Mouse (Mus musculus) MEL (cell line): ENCODE results near the gene Vmn1r85. TPM values are rescaled to one million over a fixed set of nuclear protein-coding genes. Genes with fewer than 3 reads are reported as not detected.

ENCODE experiments used
- DNase-seq: peaks from one replicate; pipeline ENCODE4 v3.0.0; 2011; ENCODE audit warnings: low read depth, low spot score
- H3K27ac ChIP-seq: 2 replicates; pipeline ENCODE4 v1.5.1; 2012; ENCODE audit warnings: low read depth, mild to moderate bottlenecking, control low read depth, low read length, moderate library complexity; ENCODE audit not compliant: control insufficient read depth
- H3K27me3 ChIP-seq, 2 experiments: fragments of 150-350 bp in 1 of 2; sonication (generic) in 1 of 2; 2 replicates each; pipeline ENCODE4 v1.6.1; 2012; ENCODE audit warnings: low read length in 2 of 2, mild to moderate bottlenecking in 2 of 2, improper control_type of control experiment in 1 of 2, moderate library complexity in 1 of 2; ENCODE audit not compliant: insufficient read depth in 2 of 2, control insufficient read depth in 1 of 2
- H3K36me3 ChIP-seq, 2 experiments: 2 replicates each; pipeline ENCODE4 v1.6.1; 2012 to 2014; ENCODE audit warnings: low read length in 2 of 2, improper control_type of control experiment in 1 of 2, inconsistent platforms in 1 of 2, mild to moderate bottlenecking in 1 of 2; ENCODE audit not compliant: insufficient read depth in 2 of 2, control insufficient read depth in 1 of 2
- H3K4me1 ChIP-seq, 2 experiments: fragments of 150-350 bp in 1 of 2; sonication (generic) in 1 of 2; 2 replicates each; pipeline ENCODE4 v1.6.1; 2012; ENCODE audit warnings: low read length in 2 of 2, improper control_type of control experiment in 1 of 2, mild to moderate bottlenecking in 1 of 2; ENCODE audit not compliant: insufficient read depth in 2 of 2, control insufficient read depth in 1 of 2
- H3K4me3 ChIP-seq, 2 experiments: fragments of 150-350 bp in 1 of 2; sonication (generic) in 1 of 2; 2 replicates each; pipeline ENCODE4 v1.5.1; 2012; ENCODE audit warnings: low read depth in 2 of 2, low read length in 2 of 2, mild to moderate bottlenecking in 2 of 2, moderate library complexity in 2 of 2, control low read depth in 1 of 2, improper control_type of control experiment in 1 of 2; ENCODE audit not compliant: control insufficient read depth in 1 of 2, insufficient read depth in 1 of 2
- H3K79me2 ChIP-seq: 2 replicates; pipeline ENCODE4 v1.6.1; 2012; ENCODE audit warnings: mild to moderate bottlenecking, low read length, moderate library complexity; ENCODE audit not compliant: control insufficient read depth, poor library complexity, insufficient read depth
- H3K9ac ChIP-seq: 2 replicates; pipeline ENCODE4 v1.6.1; 2012; ENCODE audit warnings: low read depth, mild to moderate bottlenecking, control low read depth, low read length, moderate library complexity; ENCODE audit not compliant: control insufficient read depth, poor library complexity, severe bottlenecking
- H3K9me3 ChIP-seq: fragments of 150-350 bp; sonication (generic); replicated peaks from 2 replicates; pipeline ENCODE4 v1.6.1; 2012; ENCODE audit warnings: mild to moderate bottlenecking, low read length, improper control_type of control experiment, moderate library complexity; ENCODE audit not compliant: insufficient read depth
- BHLHE40 ChIP-seq: IDR thresholded peaks from 2 replicates; pipeline ENCODE4 v1.6.1; 2012; ENCODE audit warnings: low read depth, mild to moderate bottlenecking, inconsistent platforms, low read length, improper control_type of control experiment, borderline replicate concordance
- E2F4 ChIP-seq: IDR thresholded peaks from 2 replicates; pipeline ENCODE4 v1.6.1; 2011; ENCODE audit warnings: low read depth, low read length, improper control_type of control experiment, borderline replicate concordance
- GABPA ChIP-seq: IDR thresholded peaks from 2 replicates; pipeline ENCODE4 v1.6.1; 2012; ENCODE audit warnings: low read depth, mild to moderate bottlenecking, inconsistent platforms, low read length, improper control_type of control experiment, moderate library complexity
- MAFK ChIP-seq: IDR thresholded peaks from 2 replicates; pipeline ENCODE4 v1.6.1; 2011; ENCODE audit warnings: low read depth, mild to moderate bottlenecking, low read length, improper control_type of control experiment, borderline replicate concordance
- POLR2A ChIP-seq, 2 experiments: IDR thresholded peaks; 2 replicates each; pipeline ENCODE4 v1.6.1; 2011 to 2012; ENCODE audit warnings: low read length in 2 of 2, mild to moderate bottlenecking in 2 of 2, control low read depth in 1 of 2, improper control_type of control experiment in 1 of 2, low read depth in 1 of 2, moderate library complexity in 1 of 2; ENCODE audit not compliant: control insufficient read depth in 1 of 2, insufficient read depth in 1 of 2, poor library complexity in 1 of 2
- POLR2AphosphoS2 ChIP-seq: IDR thresholded peaks from 2 replicates; pipeline ENCODE4 v1.6.1; 2011; ENCODE audit warnings: low read length, improper control_type of control experiment
- ZKSCAN1 ChIP-seq: IDR thresholded peaks from 2 replicates; pipeline ENCODE4 v1.6.1; 2012; ENCODE audit warnings: low read depth, mild to moderate bottlenecking, inconsistent platforms, low read length, improper control_type of control experiment, moderate library complexity
- ZMIZ1 ChIP-seq: IDR thresholded peaks from 2 replicates; pipeline ENCODE4 v1.6.1; 2012; ENCODE audit warnings: low read depth, mild to moderate bottlenecking, inconsistent platforms, low read length, improper control_type of control experiment, moderate library complexity
- polyA plus RNA-seq, 2 experiments: library from polyadenylated mRNA; stranded (reverse) in 1 of 2; unstranded in 1 of 2; fragments of >175 nt in 1 of 2; fragments of >200 nt in 1 of 2; gene quantifications; 2 replicates each; pipeline versions ENCODE4 v1.2.1 to v1.2.4; 2012; ENCODE audit warnings: low replicate concordance in 2 of 2, low read depth in 1 of 2; ENCODE audit not compliant: insufficient read length in 2 of 2, insufficient read depth in 1 of 2, missing spikeins in 1 of 2
- total RNA-seq: library from RNA; depleted of rRNA; stranded (reverse); fragments of 300-350 nt; gene quantifications from 2 replicates; pipeline ENCODE4 v1.2.3, GENCODE M21; 2012; rRNA removed

Vmn1r85 gene
- total and polyA plus RNA-seq, 3 experiments, result not detected

DNA sequence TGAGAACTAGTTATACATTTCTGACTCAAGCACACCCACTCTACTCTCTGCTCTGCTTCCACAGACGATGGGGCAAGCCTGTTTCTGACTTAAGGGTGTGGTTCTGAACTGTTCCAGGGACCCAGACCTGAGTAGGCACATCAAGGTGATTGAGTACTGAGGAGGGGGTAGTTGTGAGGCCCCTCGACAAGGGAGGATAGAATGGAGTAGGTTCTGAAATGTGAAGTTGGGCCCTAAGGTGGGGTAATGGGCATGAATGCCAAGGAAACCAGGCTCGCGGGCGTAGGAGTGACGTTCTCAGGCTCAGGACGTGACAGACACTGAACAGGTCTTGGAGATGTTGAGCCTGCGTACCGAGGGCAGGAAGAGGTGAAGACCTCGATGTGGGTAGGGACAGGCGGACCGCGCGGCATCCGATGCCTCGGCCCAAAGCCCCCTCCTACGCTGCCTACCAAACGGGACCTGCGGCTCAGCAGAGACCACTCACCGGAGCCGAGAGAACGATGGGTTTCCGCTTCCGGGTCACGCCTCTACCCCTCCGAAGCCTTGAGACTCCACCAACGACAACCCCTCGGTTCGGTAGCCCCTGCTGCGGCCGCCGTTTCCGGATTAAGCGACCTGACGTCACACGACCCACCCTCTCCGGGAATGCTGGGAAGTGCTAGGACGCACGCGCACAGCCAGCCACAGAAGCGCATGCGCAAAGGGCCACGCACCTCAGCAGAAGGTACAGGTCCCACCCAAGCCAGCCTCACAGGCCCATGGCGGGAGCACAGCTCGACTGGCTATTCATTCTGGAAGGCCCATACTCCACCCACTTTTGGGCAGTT is 60.6 kb downstream of the Vmn1r85 start, which contains the start of gene Chmp2a (continued):
- TF ChIP-seq BHLHE40 (peak; percentile 29; the same call in 1 of the 2 replicates), E2F4 (peak; percentile 57; the same call in 1 of the 2 replicates), MAFK (no peak), GABPA (no peak)

DNA sequence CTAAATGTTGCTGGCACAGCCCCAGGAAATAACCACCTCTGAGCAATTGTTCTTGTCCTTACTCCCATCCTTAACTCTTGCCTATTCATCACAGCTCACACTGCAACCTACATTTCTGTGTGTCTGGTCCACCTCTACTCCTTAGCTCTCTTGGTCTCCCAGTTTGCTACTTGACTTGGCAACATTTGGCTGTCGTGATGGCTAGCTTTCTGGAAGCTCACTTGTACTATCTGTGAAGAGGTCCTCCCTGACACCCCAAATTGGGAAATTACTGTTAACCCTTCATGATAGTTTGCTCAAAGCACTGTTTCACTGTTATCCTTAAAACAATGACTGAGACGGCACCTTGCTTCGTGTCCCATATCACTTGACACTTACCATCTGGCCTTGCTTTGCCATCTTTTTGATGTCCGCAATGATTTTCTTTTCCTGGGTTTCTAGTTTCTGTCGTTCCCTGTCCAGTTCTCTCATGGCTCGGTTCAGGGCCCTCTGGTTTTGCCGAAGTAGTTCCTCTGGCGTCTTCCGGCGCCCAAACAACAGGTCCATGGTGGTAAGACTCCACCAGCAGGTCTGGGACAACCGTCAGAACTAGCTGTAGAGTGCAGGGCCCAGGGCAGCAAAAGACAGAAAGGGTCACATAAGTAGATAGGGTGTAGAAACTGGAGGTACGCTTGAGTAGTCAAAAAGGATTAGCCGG is 61.4 kb downstream of the Vmn1r85 start:
- H3K36me3 ChIP-seq, result peaks cover 4 to 7% of the 10 kb centered on the region in 2 experiments; a peak in 3 of 4 replicates
- peaks cover 27% of the 10 kb centered on the region for H3K79me2 ChIP-seq
- H3K9ac ChIP-seq, result peak overlapping the region; percentile 76
- H3K27me3 ChIP-seq, result no peaks in the 10 kb centered on the region
- H3K9me3 ChIP-seq, result no peaks in the 10 kb centered on the region
- peaks cover 0 to 19% of the 10 kb centered on the region in 2 experiments; a peak in 1 of 4 replicates for H3K4me1 ChIP-seq
- H3K4me3 ChIP-seq, result peak overlapping the region; percentile 58 to 77
- peak; percentile 49 for DNase-seq
- H3K27ac ChIP-seq, result peak overlapping the region; percentile 86
- TF ChIP-seq ZKSCAN1, result no peak
- no peak for TF ChIP-seq POLR2AphosphoS2
- TF ChIP-seq POLR2A (IDR thresholded peaks at IDR 0.05; ENCODE audit: control insufficient read depth in 1 of 2, insufficient read depth in 1 of 2, low read depth in 1 of 2, low read length in 2 of 2, poor library complexity in 1 of 2), result 0 out of 4 replicates have a peak, but pooled peaks of 1 of the 2 experiments have one; percentile 21
- peak; percentile 31; the same call in 1 of the 2 replicates for TF ChIP-seq ZMIZ1
- TF ChIP-seq GABPA, result no peak

Other genes starting within 250 kb of the Vmn1r85 start
- gene Zfp128, start 214.0 kb downstream of the Vmn1r85 start, total RNA-seq, result 1.1 TPM in 2 replicates
- 1 to 10 TPM in 1 of 2 experiments, not detected in 1; 1.5 TPM for gene Zfp128, start 214.0 kb downstream of the Vmn1r85 start, polyA plus RNA-seq
- 1.3 and 2.5 TPM in 2 replicates for gene Zscan22, start 197.4 kb downstream of the Vmn1r85 start, total RNA-seq
- gene Zscan22, start 197.4 kb downstream of the Vmn1r85 start, polyA plus RNA-seq, result 1 to 10 TPM in 1 of 2 experiments, not detected in 1; 7.1 TPM
- 3,873 and 4,196 TPM in 2 replicates for gene Rps5, start 172.9 kb downstream of the Vmn1r85 start, total RNA-seq
- 1,000 to 10,000 TPM in 1 of 2 experiments, 100 to 1,000 TPM in 1; 960 to 2,915 TPM for gene Rps5, start 172.9 kb downstream of the Vmn1r85 start, polyA plus RNA-seq
- 0.89 and 1.0 TPM in 2 replicates for gene Rnf225, start 167.8 kb downstream of the Vmn1r85 start, total RNA-seq
- gene Rnf225, start 167.8 kb downstream of the Vmn1r85 start, polyA plus RNA-seq, result 1 to 10 TPM in 1 of 2 experiments, not detected in 1; 2.3 TPM
- 5.9 and 9.9 TPM in 2 replicates for gene Zfp324, start 129.3 kb downstream of the Vmn1r85 start, total RNA-seq
- gene Zfp324, start 129.3 kb downstream of the Vmn1r85 start, polyA plus RNA-seq, result 1 to 10 TPM in 1 of 2 experiments, not detected in 1; 5.2 TPM
- 3.4 TPM in 2 replicates for gene Zfp446, start 117.3 kb downstream of the Vmn1r85 start, total RNA-seq
- 1 to 10 TPM in 1 of 2 experiments, not detected in 1; 4.9 TPM for gene Zfp446, start 117.3 kb downstream of the Vmn1r85 start, polyA plus RNA-seq
- not detected in 2 replicates for gene Slc27a5, start 97.0 kb downstream of the Vmn1r85 start, total RNA-seq
- under 1 TPM in 1 of 2 experiments, not detected in 1; 0.13 TPM for gene Slc27a5, start 97.0 kb downstream of the Vmn1r85 start, polyA plus RNA-seq
- gene Trim28, start 96.1 kb downstream of the Vmn1r85 start, total RNA-seq, result 605 and 702 TPM in 2 replicates
- 1,000 to 10,000 TPM in 1 of 2 experiments, 100 to 1,000 TPM in 1; 104 to 1,160 TPM for gene Trim28, start 96.1 kb downstream of the Vmn1r85 start, polyA plus RNA-seq
- 15.8 and 16.8 TPM in 2 replicates for gene Zbtb45, start 85.1 kb downstream of the Vmn1r85 start, total RNA-seq
- 10 to 100 TPM in 1 of 2 experiments, not detected in 1; 36.3 TPM for gene Zbtb45, start 85.1 kb downstream of the Vmn1r85 start, polyA plus RNA-seq
- gene Chmp2a, start 60.4 kb downstream of the Vmn1r85 start, total RNA-seq, result 94.9 and 100 TPM in 2 replicates
- 100 to 1,000 TPM in 1 of 2 experiments, not detected in 1; 180 TPM for gene Chmp2a, start 60.4 kb downstream of the Vmn1r85 start, polyA plus RNA-seq
- 134 and 148 TPM in 2 replicates for gene Ube2m, start 56.9 kb downstream of the Vmn1r85 start, total RNA-seq
- gene Ube2m, start 56.9 kb downstream of the Vmn1r85 start, polyA plus RNA-seq, result 100 to 1,000 TPM in 1 of 2 experiments, not detected in 1; 336 TPM
- gene Mzf1, start 40.4 kb downstream of the Vmn1r85 start, total RNA-seq, result 0.77 and 0.85 TPM in 2 replicates
- gene Mzf1, start 40.4 kb downstream of the Vmn1r85 start, polyA plus RNA-seq, result 1 to 10 TPM in 1 of 2 experiments, not detected in 1; 2.4 TPM
- gene Vmn1r86, start 24.7 kb upstream of the Vmn1r85 start, total RNA-seq, result not detected in 2 replicates
- not detected for gene Vmn1r86, start 24.7 kb upstream of the Vmn1r85 start, polyA plus RNA-seq
- gene Vmn1r87, start 45.0 kb upstream of the Vmn1r85 start, total RNA-seq, result not detected in 2 replicates
- under 1 TPM in 1 of 2 experiments, not detected in 1; 0.01 TPM for gene Vmn1r87, start 45.0 kb upstream of the Vmn1r85 start, polyA plus RNA-seq
- 0.04 TPM in 1 of 2 replicates, not detected in the other for gene Vmn1r88, start 64.4 kb upstream of the Vmn1r85 start, total RNA-seq
- not detected for gene Vmn1r88, start 64.4 kb upstream of the Vmn1r85 start, polyA plus RNA-seq
- not detected in 2 replicates for gene Vmn1r89, start 117.8 kb upstream of the Vmn1r85 start, total RNA-seq
- not detected for gene Vmn1r89, start 117.8 kb upstream of the Vmn1r85 start, polyA plus RNA-seq
- gene Lig1, start 182.1 kb upstream of the Vmn1r85 start, total RNA-seq, result 63.1 and 67.2 TPM in 2 replicates
- gene Lig1, start 182.1 kb upstream of the Vmn1r85 start, polyA plus RNA-seq, result 100 to 1,000 TPM; 187 to 570 TPM
- 4.9 and 6.1 TPM in 2 replicates for gene Zswim9, start 183.5 kb upstream of the Vmn1r85 start, total RNA-seq
- 10 to 100 TPM in 1 of 2 experiments, 1 to 10 TPM in 1; 7.7 to 46.6 TPM for gene Zswim9, start 183.5 kb upstream of the Vmn1r85 start, polyA plus RNA-seq
- gene Pla2g4c, start 229.5 kb upstream of the Vmn1r85 start, total RNA-seq, result 0.85 and 1.0 TPM in 2 replicates
- 1 to 10 TPM in 1 of 2 experiments, not detected in 1; 2.0 TPM for gene Pla2g4c, start 229.5 kb upstream of the Vmn1r85 start, polyA plus RNA-seq